Mouse (Mus musculus): ENCODE measurements around the gene Mst1r.

The Mst1r gene

DNA sequence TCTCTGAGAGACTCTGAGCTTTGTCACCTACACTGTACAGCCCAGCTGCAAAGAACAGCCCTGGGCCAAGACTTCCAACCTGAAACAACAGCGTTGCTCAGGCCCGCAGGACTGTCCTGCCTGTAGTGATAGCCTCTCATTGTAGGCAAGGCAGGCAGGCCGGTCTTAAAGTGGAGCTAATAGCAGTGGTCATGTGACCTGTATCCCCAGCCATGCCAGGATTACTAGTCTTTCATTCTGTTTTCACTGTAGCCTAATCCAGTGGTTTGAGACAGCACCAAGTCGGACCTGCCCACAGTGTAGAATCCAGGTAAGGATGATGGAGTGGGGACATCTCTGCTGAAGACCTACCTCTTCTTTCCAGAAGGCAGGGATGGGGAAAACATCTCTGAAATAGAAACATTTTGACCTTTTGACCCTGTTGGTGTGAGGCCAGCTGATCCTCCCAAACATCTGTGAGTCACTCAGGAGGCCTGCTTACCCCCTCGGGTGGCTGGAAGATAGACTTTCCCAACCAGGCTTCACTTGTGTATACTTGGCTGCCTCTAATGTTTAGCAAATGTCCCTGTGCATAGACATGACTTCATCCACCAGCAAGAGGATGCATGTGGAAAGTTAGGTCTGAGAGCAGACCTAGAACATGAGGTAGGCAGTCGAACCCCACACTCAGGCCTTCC lies 49.1 kb downstream of the Mst1r start:
- DNase-seq (ENCODE audit: low spot score) = no peak

- no peak for DNase-seq (ENCODE audit: low spot score)
Observed at GRCm38 (mm10) chr9:107957141-107957540, 50.5 kb downstream of the Mst1r start.

DNA sequence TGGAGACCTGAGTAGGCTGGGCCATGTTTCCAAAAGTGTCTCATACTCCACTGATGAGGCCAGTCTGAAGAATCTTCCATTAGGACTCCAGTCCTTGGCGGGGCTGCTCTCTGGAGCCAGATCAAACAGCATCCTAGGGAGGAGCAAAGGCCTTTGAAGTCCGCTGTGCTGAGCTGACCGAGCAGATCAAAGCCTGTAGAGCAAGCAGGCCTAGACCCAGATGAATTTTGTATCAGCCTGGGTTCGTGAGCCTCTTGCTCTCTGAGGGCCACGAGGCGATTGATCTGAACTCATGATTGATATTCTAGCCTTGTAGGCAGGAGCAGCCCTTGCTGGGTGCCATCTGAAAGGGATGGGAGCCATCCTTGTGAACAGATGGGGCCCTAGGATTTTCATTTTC lies 53.2 kb downstream of the Mst1r start:
- no peak for DNase-seq (ENCODE audit: low spot score)

GRCm38 (mm10) chr9:107960928-107961327 lies 54.3 kb downstream of the Mst1r start:
- DNase-seq (ENCODE audit: low spot score) = no peak

DNA sequence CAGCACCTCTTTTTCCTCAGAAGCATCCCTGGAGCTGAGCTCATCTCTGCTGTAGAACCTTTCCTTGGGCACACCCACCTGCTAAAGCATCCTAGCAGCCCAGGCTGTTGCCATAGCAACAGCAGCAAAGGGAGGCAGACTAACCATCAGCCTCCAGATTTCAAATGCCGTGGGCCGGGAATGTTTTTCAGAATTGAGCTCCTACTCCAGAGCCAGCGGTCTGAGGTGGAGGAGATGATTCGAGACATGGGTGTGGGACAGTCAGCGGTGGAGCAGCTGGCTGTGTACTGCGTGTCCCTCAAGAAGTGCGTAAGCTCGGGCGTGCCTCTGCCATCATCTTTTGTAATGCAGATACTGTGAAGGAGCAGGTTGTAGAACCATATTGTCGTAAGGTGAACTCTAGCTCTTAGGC lies 54.7 kb downstream of the Mst1r start:
- DNase-seq (ENCODE audit: low spot score) = no peak

DNA sequence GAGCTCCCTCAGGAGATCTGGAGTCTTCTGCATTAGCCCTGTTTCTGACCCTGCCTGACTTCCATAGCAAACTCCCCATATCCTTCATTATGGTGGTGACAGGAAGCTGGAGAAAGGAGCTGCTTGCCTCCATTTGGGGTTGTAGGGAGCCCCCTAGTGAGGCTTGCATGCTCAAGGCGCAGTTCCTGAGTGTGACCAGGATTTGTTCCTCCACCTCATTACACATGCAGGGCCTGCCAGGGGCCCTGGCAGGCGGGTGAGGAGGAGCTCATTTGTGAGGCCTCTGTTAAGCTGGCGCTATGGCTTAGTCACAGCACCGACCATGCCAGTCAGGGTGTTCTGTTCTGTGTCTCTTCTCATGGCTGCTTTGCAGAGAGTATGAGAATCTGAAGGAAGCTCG lies 55.2 kb downstream of the Mst1r start:
- no peak for DNase-seq (ENCODE audit: low spot score)

DNA sequence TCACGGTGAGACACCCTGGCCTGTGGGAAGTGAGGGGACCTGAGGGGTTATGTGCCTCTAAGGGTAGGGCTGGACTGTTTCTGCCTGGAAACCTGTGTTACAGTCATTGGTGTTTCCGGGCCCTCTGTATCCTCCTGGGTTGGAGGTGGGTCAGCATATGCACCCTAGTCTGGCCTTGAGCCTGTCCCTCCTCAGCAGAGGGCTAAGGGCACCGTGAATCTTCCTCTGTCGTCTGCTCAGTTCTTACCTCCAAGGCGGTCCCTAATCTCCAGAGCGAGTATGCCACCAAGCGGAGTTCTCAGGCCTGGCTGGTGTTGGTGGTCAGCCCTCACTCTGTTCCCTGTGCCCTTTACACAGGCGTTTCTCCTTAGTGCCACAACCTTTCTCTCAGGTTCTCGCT lies 56.2 kb downstream of the Mst1r start:
- DNase-seq (ENCODE audit: low spot score) = no peak

DNA sequence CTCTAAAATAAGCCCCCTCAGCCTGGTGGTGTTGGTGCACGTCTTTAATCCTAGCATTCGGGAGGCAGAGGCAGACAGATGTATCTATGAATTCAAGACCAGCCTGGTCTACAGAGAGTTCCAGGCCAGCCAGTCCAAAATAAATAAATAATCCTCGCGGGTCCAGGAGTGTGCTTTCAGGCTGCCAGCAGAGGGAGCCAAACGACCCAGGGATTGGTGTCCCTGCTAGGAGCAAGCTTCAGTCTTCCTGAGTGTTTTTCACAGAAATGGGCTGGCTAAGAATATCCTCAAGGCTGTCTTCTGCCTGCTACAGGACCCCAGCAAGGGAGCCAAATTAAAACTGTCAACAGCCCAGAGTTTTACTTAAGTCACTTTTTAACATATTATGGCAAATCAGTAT lies 57.0 kb downstream of the Mst1r start:
- DNase-seq (ENCODE audit: low spot score) = peak; percentile 89

GRCm38 (mm10) chr9:107964681-107965080 lies 58.0 kb downstream of the Mst1r start:
- DNase-seq (ENCODE audit: low spot score) = no peak

DNA sequence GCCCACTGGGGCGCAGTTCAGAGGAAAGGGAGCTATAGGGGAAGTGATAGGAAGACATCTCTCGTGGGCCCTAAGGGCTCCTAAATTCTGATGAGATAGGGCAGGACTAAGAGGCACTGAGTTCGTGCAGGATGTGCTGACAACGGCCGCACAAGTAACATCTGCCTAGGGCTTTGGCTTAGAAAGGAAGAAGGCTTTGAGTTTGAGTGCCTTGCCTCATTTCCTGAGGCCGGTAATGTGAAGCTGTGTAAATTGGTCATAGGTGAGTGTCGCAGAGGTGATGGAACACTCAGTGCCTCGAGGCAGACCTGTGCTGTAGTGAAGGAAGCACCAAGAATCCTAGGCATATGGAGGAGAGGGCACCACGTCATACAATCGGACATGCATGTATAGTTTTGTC lies 60.0 kb downstream of the Mst1r start:
- no peak for DNase-seq (ENCODE audit: low spot score)

- no peak for DNase-seq (ENCODE audit: low spot score)
Observed at GRCm38 (mm10) chr9:107967437-107967836, 60.8 kb downstream of the Mst1r start.

DNA sequence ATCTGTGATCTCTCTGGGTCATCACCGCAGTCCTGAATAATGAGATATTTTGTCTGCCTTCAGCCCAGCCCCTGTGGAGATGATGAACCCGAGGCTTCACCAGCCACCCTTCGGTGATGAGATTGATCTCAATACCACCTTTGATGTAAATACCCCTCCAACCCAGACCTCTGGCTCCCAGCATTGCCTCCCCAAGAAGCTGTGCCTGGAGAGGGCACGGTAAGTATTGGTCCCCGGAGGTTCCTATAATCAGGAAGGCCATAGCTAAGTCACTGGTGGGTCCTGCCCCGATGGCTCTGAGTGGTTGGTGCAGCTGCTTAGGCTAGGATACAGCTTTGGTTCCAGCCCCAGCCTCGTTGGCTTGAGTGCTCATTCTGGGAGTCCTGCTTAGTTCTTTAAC lies 61.9 kb downstream of the Mst1r start:
- DNase-seq (ENCODE audit: low spot score) = no peak

Measured in c-Kit-positive CD71-positive TER-119-positive erythroid progenitor cells, embryonic 14.5 days (primary cell).